Mouse (Mus musculus) heart, adult 9 months (tissue): ENCODE measurements around the gene Ubl4a.
A peak's percentile ranks its signal among the peaks of the same experiment; 100 is the strongest.
"Not testable (repeated sequence)": the region's sequence is repeated elsewhere in the genome, so short reads cannot be mapped to it uniquely, and the experiment has no call there.

Source experiments
- DNase-seq, 2 experiments: peaks; one replicate each; pipeline ENCODE4 v3.0.0; 2022; ENCODE audit warnings: low spot score in 2 of 2

Ubl4a gene

GRCm38 (mm10) chrX:74372888-74373549 lies at the start of gene Ubl4a, which contains the start of gene Slc10a3:
Ubl4a (minus strand) TSS chrX:74373218.
Slc10a3 (minus strand) TSS chrX:74373349.
- DNase-seq: peak; percentile 88 to 91

GRCm38 (mm10) chrX:74413377-74413776 lies 40.4 kb upstream of the Ubl4a start:
- peak; percentile 30 to 70 for DNase-seq

GRCm38 (mm10) chrX:74408340-74408739 lies 35.3 kb upstream of the Ubl4a start:
- no peak for DNase-seq

- no peak for DNase-seq
Measured at GRCm38 (mm10) chrX:74400136-74400535, 27.1 kb upstream of the Ubl4a start.

DNA sequence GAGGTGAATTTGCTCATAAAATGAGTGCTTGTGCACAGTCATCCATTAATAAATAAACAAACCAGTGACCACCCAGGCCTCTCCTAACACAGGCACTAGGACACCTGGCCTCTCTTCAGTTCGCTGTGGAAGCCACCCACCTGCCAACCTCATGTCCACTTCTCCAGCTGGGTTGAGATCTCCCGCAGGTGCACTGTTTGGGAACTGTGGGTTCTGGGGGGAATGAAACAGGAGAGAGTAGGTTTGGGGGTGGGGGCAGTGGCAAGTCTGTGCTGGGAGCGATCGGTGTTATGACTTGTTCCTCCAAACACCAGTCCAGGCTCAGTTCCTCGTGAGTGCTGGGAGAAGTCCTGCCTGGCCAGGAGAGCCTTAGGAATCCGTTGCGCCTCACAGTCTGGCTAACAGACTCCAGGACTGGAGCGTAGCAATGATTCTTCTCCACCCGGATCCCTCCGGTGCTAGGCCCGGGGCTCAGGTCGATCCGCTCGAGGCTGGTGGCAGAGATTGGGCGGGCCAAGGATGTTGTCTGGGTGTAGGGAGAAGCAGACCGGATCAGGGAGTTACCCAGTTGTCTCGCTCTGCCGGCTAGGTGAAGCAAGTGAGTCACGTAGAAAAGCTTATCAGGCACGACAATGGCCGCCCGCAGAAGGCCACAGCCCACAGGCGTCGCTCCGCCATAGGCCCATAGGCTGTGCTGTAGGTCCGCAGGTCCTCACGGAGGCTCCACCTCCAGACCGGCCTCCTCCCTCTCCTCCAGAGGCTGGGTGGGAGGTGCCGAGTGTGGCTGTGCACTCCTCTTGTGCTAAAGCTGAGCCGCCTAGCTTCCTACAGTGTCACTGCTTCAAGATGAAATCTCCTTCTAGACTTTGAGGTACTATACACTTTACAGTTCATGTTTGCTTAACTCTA lies 19.8 kb upstream of the Ubl4a start, which contains the start of the genes Fam3a and Ikbkg:
Fam3a (minus strand) TSS at position 738 of the 909 bp plus-strand sequence.
Ikbkg (plus strand) TSS at position 756 of the 909 bp plus-strand sequence.
- peak; percentile 81 for DNase-seq

DNA sequence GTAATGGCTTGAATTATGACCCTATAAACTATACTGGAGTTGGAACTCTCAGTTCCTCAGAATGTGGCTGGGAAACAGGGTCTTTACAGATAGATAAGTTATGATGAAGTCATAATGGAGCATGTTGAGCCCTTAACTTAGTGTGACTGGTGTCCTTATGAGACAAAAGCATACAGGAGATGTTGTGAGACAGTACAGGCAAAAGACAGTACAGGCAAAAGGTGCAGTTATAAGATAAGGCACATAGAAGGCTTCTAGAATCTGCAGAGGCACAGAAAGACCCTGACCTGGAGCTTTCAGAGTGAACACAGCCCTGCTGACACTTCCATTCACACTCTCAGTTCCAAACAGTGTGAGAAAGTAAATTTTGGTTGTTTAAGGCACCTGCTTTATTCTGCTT lies 15.1 kb upstream of the Ubl4a start:
- no peak for DNase-seq

DNA sequence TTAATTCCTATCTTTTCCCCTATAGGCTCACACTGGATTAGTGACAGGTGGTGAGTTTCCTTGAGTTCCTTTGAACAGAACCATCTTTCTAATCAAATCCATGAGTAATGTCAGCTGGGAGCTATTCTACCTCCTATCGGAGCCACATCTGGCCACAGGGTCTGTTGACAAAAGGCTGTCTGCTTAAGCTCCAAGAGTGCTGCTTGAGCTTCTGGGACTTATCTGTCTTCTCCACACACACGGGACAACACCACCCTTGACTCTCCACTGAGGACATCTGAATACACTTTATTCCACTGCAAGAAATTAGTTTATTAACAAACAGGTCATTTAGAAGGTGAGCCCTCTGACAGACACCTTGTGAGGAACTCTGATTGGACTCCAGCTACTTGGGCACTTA lies 11.4 kb upstream of the Ubl4a start:
- no peak for DNase-seq

DNA sequence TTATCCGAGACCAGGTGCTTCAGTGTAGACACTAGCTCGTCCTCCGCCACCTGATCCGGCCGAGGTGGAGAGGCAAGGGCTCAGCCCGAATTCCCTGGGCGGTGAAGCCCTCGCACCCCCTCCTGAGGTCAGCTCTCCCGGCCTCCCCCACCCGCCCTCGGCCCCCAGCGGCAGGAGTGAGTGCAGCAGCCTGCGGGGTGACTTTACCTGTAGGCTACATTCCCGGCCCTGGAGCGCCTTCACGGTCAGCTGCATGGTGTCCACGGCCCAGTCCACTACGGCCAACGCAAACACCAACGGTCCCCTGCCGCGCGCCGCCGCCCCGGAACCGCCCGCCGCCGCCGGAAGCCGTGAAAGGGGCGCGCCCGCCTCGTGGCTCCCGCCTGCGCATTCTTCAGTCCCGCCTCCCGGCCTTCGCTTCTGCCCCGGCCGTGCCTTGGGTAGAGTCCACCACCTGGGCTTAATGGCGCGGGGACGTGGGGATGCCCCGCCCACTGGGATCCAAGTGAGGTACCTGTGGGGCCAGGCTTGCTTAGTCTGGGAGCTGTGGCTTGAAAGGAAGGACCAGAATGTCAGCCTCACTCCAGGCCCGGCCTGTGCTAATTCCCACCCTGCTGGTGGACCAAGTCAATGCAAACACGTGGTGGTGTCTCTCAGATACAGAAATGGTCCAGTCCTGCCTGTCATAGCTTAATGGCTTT lies 4.7 kb downstream of the Ubl4a start:
- peak; percentile 67 to 71 for DNase-seq

- DNase-seq: no peak
Measured at GRCm38 (mm10) chrX:74367512-74367911, 5.5 kb downstream of the Ubl4a start.

- no peak for DNase-seq
Measured at GRCm38 (mm10) chrX:74359171-74359570, 13.8 kb downstream of the Ubl4a start.

GRCm38 (mm10) chrX:74357069-74357468 lies 15.9 kb downstream of the Ubl4a start:
- DNase-seq: not testable (repeated sequence)

DNA sequence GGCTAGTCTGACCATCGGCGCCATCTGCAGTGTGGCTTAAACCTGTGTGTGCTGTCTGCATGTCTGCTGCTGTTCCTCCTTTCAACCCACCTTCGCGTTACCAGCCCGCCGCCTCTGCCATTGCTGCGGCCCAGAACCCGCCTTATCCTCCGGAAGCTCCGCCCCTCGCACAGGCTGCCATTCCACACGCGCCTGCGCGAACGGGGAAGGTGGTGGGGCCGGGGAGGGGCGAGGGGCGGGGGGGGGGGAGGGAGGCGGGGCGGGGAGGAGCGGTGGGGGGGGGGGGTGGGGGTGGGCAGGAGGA lies 19.6 kb downstream of the Ubl4a start, which contains the start of gene Lage3:
Lage3 (minus strand) TSS at position 152 of the 304 bp plus-strand sequence.
- DNase-seq: peak; percentile 74 to 79

GRCm38 (mm10) chrX:74352645-74353466 lies 20.2 kb downstream of the Ubl4a start:
- no peak for DNase-seq

DNA sequence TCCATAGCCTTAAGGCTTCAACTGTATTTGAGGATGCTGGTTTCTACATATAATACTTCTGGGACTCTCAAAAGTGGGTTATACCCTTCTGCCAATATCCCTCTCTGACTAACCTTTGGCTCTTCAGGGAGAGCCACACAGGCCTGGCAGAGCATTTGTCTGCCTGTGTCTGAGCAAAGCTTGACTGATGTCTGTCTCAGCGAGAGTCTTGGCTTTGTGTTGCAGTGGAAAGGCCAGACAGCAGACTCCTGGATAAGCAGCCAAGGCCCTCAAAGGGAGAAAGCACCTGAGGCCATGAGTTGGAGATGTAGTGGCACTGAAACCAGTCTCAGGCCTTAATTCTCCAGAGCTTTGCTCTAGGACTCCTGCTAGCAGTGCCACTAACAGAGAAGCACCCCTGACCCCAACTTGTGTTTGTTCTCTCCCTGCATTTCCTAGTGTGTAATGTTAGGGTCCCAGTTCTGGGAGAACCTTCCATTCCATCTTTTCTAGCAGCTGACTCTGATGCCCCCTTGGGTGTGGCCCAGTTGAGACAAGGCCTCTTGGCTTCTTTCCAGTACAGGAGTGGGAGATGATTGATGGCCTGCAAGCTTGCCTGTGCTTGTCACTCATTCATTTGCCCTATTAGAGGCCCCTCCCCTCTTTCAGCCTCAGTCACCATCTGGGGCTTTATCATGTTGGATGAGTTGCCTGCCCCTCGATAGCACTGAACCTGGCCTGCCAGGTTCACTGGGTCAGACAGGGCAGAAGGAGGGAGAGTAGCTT lies 42.7 kb downstream of the Ubl4a start:
- no peak for DNase-seq

- DNase-seq: no peak
Measured at GRCm38 (mm10) chrX:74329215-74329671, 43.8 kb downstream of the Ubl4a start.

DNA sequence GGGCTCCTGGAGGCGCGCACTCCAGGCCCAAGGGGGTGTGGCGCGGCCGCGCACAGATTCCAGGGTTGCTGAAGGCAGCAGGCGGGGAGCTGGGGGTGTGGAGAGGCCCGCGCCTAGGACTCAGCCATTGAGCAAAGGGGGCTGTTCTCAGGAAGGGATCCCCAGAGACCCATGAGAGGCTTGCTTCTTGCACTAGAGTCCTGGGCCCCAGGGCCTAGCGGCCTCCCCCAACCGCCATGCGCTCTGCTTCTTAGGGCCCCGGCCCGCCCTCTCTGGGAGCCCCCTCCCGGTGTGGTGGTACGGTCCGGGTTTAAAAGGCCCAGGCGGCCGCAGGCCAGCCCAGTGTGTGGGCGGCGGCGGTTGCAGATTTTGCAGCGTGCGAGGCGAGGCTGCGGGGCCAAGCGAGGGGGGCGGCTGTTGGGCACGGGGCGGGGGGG lies 44.3 kb downstream of the Ubl4a start, which contains the start of gene Plxna3:
Plxna3 (plus strand) TSS at position 342 of the 437 bp plus-strand sequence.
- DNase-seq: peak; percentile 62 to 65
